Mouse (Mus musculus) spleen, embryonic (tissue): Measurements from ENCODE around the gene Rnf212b.

Experiments used
- CTCF ChIA-PET: fragments of 350-600 bp; sonication (Branson Sonifier 250); formaldehyde crosslinking; loops from one replicate; lab custom pipeline; 2022; lab: Charles Lee

Rnf212b gene

DNA sequence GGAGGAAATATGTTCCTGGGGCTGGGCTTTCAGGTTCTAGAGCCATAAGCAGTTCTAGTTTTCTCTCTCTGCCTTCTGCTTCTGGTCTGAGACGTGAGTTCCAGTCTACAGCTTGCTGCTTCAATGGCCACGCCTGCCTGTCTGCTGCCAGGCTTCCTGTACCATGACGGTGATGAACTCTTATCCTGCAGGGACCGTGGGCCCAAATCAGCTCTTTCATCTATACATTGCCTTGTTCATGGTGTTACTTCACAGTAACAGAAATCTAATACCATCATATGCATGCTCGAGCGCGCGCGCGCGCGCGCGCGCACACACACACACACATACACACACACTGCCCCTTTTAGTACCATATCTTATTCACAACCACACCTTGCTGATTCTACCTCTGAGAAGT lies 17.2 kb upstream of the Rnf212b start:
- CTCF ChIA-PET, result no interaction called here

DNA sequence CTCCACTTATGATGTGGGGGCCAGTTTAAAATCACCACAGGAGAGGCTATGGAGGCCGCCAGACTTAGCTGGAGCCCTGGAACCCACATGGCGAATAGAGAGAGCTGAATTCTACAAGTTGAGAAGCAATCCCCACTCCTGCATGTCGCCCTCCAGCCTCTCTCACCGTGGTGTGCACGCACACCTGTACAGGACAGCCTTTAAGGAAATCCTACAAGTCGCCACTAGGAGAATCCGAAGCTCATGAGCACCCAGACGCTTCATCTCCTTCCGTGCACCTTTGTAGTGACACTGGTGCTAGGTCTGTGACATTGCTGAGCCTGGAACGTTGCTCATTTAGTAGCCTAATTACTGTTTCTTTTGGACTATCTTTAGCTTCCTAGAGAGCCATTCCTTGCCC lies 14.3 kb upstream of the Rnf212b start:
- CTCF ChIA-PET, result no interaction called here

DNA sequence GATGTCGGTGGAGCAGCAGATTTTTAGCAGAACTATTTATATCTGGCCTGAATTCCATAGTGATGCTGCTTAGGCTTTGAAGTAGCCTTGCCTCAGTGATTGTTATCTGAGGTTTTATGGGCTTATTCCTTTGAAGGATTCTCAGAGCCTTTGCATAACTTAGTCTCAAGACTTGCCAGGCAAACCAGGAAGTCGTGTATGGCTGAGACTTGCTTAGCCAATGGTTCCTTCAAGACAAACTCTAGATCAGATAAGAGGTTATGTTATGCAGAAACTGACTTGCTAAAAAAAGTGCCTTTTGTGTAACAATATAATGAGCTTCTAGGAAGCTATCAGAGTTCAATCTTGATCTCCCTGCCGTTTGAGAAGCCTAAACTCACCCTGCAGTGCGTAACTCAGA lies 11.5 kb upstream of the Rnf212b start:
- CTCF ChIA-PET, result no interaction called here

DNA sequence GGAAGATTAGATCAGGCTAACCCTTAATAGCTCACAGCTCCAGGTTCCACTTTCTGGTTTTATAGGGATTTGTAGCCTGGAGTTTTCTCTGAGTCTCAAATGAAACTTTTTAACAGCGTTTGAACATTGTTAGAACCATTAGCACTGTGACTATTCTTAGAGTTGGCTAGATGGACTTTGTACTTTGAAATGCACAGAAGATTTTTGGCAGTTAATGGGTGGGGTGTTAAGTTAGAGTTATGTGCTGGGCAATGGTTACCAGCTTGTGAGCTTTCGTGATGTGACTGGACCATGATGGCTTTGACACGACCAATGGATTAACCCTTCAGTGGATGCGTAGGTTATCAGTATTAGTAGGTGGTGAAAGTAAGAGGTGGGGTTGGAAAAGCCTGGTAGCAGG lies 7.8 kb upstream of the Rnf212b start:
- CTCF ChIA-PET, result no interaction called here

DNA sequence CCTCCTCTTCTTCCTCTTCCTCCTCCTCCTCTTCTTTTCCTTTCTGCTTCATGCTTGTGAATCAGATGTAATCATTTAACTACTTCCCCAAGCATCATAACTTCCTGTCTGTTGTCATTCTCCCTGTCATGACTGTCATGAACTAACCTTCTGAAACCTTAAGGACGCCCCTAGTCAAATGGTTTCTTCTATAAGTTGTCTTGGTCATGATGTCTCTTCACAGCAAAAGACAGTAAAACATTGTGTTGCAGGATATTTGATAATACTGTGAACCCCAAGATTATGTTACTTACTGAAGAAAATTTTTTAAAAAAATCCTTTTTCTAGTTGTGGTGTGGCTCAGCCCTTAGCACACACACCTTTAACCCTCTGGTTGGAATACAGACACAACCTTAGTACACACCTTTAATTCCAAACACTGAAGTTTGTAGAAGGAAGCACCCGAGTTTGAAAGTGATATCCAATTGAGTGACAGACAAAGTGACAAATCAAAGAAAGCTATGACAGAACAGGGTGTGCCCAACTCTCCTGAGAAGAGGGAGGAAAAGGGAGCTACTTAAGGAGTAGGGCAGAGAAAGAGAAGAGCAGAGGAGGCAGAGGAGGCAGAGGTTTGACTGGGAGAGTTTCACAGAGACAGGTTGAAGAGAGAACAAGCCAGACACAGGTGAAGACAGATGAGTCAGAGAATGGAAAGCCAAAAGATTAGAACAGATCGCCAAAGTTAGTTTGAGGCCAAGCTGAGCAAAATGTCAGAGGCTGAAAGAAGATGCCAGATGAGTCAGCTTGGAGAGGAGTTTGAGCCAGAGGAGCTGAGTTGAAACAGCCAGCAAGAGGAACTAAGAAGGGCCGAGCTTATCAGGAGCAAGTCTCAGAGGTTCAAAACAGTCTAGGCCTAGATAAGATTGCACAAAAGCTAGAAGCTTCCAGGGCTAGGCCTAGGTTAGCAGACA lies 4.9 kb upstream of the Rnf212b start:
- CTCF ChIA-PET, result interaction anchor here (0.6 kb wide), 1 partner anchor 15 kb away, joined by 3 read pairs; no protein-coding TSS in a partner anchor

DNA sequence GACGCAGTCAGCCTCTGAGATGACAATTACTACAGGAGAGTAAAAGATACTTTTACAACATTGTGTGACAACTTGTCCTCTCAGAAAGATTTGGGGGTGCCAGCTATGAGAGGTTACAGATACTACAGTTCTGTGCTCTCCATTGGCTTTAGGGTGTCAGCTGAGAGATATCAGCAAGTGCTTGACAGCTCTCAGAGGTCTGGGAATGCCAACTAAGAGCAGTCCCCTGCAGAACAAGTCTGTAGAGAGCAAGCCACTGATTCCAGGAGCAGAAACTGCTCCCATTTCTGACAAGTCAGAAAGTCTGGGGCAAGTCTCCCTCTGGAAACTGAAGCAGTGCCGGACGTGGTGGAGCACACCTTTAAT lies 4.3 kb upstream of the Rnf212b start:
- CTCF ChIA-PET, result no interaction called here

DNA sequence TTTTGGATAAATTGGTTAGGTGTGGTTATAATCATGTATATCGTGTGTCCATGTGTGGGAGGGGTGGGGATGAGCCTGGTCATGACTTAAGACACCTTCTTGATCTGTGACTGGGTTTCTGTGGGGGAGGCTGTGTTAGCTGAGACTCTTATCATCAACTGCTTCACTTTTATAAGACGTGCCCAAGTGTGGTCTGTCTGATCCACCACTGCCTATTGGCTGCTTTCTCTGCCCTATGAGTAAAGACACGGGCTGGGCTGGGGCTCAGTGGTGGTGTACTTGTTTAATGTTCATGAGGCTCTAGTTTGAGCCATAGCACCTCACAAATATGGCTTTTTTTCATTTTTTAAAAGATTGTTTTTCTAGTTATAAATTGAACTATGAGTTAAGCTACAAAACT lies 1.8 kb downstream of the Rnf212b start:
- CTCF ChIA-PET, result no interaction called here

DNA sequence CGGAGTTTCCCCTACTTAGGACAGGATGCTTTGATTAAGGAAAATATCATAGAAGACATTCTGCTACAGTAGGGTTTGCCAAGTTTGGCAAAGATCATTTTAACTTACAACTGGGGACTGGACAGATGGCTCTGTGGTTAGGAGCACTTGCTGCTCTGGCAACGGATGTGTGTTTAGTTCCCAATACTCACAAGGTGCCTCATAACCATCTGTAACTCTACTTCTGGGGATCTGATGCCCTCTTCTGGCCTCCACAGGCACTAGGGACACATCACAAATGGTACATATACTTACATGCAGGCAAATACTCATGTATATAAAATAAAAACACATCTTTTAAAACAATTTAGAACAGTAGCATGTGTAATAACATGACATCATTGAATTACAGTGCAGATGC lies 3.9 kb downstream of the Rnf212b start:
- CTCF ChIA-PET, result no interaction called here

DNA sequence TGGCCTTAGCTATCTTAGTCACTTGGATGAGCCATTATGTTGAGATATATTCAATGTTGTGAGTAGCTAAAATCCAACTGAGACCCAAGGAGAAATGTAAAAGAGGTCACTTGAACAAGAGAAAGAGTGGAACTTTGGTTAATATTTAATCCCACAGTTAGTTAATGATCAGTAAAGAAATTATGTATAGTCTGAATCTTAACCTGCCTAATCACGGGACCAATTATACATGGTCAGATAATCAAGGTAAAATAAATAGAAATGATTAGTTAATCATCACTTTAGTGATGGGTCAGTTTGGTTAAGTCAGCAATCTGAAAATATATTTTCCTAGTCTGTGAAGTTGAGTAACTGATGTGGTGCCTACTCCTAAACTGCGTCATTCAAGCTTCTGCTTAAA lies 8.4 kb downstream of the Rnf212b start:
- CTCF ChIA-PET, result interaction anchor here (0.6 kb wide), 1 partner anchor 242 kb away, joined by 3 read pairs; no protein-coding TSS in a partner anchor

DNA sequence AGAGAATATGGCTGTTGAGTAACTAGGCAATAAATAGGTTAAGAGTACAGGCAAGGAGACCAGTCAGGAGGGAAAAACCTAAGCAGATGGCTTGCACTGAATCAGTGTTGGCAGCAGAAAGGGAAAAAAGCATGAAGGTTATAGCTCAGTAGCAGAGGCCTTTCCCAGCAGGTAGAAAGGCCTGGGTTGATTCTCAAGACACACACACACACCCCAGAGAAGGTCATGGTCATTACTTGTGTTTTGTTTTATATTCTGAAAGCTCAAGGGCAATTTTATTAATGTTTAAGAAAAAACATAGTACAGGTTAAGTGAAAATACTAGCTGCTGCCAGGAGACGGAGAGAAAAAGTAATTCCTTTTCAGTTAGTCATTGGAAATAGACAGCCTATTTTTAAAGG lies 9.8 kb downstream of the Rnf212b start:
- CTCF ChIA-PET, result no interaction called here

DNA sequence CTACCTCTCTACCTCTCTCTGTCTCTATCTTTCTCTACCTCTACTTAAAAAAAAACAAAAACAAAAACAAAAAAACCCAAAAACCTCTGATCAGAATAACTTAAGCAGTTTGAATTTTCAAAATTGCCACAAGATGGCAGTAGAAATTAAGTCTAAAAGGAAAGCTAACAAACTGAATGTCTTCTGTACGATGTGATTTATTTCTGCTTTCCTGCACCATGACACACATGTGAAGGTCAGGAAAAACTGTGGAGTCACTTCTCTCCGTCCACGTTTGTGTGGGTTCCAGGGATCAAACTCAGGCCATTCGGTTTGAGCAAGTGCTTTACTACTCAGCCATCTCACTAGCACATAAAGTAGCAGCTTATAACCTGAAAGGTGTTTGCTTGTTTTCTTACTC lies 29.5 kb downstream of the Rnf212b start:
- CTCF ChIA-PET, result interaction anchor here (0.6 to 0.7 kb wide), 3 partner anchors 96 to 346 kb away, joined by 3 to 15 read pairs (median 11); no protein-coding TSS in a partner anchor

DNA sequence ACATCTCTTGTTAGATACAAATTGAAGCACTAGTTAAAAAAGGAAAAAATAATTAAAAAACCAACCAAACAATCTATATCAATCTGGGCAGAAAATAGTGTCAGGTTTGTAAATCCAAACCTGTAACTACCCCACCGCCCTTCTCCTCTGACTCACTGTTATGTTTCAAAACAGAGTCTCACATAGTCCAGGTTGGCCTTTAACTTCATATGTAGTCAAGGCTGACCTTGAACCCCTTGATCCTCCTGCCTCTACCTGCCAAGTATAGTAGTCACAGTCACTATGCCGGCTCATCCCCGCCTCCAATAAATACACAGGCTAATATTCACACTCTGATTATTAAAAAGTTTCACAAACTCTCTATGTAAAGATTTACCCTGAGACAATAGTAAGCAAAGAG lies 41.8 kb downstream of the Rnf212b start:
- CTCF ChIA-PET, result no interaction called here

DNA sequence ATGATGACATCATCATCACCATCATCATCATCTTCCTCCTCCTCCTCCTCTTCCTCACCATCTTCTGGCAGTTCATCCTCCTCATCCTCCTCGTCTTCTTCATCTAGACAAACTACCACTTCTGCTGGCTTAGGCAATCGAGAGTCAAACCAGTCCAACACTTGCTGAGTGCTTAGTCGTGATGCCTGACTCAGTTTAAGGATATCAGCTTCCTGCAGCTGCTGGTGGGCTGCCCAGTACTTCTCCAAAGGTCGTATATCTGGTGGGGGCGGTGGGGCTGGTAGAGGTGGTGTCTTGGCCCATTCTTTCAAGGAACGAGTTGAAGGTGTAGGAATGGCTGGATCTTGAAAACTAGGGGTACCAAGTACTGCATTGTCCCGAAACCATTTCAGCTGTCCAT lies 42.8 kb downstream of the Rnf212b start:
- CTCF ChIA-PET, result no interaction called here

DNA sequence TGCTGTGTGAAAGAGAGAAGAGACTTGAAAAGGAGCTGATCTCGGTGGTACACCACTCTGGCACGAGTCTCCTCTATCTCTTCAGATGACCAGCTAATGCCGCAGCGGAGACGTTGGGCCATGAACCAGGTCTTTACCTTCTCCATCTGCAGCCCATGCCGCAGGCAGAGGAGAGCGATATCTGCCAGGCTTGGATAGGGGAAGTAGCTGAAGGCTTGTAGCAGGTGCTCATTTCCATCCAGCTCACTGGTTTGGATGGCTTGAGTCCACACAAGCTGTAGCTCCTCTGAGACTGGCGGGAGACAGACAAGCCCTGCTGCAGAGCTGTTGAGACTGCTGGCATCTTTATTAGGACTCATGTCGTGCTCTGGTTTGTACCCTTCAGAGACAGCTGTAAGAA lies 44.0 kb downstream of the Rnf212b start:
- CTCF ChIA-PET, result no interaction called here

DNA sequence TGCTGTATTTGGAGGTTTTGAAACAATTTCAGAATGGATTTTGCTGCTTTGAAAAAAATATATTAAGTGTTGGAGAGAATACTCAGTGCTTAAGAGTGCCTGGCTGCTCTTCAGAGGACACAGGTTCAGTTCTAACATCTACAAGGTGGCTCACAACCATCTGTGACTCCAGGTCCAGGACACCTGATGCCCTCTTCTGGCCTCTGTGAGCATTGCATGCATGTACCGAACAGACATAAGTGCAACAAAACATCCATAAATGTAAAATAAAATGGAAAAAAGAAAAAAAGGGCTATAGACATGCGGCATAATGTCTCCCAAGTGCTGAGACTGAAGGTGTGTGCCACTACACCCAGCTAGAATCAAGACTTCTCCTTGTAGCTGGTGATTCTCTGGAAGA lies 46.6 kb downstream of the Rnf212b start:
- CTCF ChIA-PET, result interaction anchor here (0.7 kb wide), 1 partner anchor 518 kb away, joined by 3 read pairs; no protein-coding TSS in a partner anchor

DNA sequence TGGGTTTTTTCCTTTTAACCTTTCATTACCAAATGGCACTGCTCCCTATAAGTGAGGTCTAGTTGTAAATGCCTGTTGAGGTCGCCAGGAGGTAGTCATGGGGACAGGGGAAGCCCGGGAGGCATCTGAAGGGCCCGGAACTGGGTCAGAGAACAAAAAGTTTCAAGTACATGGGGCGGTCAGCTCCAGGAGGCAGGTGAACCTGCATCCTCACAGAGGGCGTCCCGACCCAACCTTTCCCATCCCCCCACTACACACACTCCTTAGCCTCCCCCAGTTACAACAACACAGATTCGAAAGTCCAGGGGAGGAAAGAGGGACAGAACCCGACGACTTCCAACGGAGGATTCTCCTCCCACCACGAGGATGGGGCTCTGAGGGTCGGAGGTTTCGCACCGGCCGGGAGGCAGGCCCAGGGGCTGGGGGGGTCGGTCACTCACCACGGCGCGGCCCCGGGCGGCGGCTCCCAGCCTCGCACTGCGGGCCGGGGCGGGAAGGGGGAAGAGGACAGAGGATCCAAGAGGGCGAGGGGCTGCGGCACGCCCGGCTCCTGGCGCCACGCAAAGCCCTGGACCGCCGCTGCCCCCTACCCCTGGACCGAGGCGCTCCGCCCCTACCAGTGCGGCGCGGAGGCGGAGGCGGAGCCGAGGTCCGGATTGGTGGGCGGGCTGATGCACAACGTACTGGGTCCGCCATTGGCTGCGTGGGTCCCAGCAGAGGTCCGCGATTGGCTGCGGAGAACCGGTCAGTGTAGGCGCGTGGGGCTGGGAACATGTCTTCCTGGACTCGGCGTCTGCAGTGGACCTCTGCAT lies 49.8 kb downstream of the Rnf212b start:
- CTCF ChIA-PET, result no interaction called here

DNA sequence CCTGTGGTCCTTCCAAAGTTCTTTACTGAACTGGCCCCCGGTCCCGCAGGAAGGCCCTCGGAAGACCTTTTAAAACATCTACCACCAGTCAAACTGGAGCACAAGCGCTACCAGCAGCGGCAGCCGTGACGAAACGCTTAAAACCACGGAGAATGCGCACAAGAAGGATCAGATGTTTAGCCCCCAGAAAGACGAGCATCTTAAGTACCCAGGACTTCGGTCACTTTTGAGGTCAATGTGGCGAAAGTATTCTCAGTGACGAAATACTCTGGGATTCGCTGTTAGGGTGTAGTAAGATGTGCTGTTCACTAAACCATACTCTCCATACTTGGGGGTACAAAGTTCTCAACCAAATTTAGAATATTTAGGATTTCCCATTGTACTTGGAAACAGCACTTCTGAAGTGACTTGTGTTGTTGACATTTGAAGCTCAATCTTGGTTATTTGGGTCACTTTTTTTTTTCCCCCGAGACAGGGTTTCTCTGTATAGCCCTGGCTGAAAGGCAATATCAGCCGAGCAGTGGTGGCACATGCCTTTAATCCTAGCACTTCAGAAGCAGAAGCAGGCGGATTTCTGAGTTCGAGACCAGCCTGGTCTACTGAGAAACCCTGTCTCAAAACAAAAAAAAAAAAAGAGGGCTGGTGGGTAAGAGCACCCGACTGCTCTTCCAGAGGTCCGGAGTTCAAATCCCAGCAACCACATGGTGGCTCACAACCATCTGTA lies 50.5 kb downstream of the Rnf212b start:
- CTCF ChIA-PET, result no interaction called here

DNA sequence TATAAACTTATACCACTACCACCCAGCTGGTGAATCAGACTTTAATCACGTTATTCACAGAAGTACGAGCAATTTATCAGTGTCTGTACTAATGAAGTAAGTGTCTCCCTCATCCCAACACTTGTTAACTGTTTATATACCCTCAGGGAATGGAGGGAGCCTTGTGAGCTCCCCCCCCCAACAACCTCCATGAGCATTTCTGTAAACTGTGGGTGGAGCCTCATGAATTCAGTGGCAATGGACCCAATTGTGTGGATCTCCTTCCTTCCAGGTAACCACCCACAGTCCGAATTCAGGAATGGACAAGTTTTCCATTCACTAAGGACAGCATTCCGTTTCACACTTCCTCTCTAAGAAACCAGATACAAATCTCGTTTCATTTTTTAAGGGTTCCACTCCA lies 51.7 kb downstream of the Rnf212b start:
- CTCF ChIA-PET, result interaction anchor here (0.6 kb wide), 1 partner anchor 28 kb away, joined by 3 read pairs; no protein-coding TSS in a partner anchor

DNA sequence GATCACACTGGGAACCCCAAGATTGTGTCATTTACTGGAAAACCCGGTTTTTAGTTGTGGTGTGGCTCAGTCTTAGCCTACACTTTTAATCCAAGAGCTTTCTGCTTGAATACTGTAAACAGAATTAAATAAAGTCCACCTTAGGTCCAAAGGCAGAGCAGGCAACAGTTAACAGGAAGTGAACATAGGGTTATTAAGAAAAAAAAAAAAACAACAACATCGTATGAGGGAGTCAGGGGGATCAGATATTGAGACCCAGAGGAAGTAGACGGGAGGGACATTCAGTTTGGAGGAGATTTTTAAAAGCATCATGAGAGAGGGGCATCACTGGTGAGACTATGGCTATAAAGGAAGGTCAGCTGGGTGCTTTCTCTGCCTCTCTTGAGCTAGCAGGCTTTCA lies 52.3 kb downstream of the Rnf212b start:
- CTCF ChIA-PET, result no interaction called here

DNA sequence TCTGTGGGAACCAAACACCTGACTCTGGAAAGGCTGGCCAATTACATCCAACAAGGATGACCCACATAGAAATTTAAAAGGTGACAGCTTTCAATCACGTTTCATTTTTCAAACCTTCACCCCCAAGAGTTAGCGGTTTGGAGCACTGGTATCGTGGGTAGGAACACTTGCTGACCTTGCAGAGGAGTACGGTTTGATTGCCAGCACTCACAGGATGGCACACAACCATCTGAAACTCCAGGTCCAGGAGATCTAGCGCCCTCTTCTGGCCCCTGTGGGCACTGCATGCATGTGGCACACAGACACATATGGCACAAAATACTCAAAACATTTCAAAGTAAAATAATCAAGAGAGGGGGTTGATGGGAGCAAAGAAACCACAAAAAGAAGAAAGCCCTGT lies 53.0 kb downstream of the Rnf212b start:
- CTCF ChIA-PET, result no interaction called here

DNA sequence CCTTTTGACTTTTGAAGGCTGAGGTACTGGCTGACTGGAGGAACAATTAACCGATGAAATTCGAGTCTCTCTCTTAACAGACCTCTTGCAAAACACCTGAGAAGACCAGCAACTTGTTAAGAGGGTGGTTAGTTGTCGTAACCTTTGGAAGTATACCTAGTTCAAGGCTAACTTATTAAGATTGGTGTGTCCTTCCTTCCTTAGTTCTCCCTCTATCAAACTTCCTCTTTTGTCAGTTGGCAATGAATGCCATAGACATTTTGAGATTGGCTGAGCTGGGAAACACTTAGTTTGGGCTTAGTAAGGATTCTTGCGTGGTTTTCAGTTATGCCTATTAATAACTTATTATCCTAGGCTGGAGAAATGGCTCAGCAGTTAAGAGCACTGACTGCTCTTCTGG lies 54.1 kb downstream of the Rnf212b start:
- CTCF ChIA-PET, result interaction anchor here (0.7 kb wide), 1 partner anchor 154 kb away, joined by 6 read pairs; no protein-coding TSS in a partner anchor

DNA sequence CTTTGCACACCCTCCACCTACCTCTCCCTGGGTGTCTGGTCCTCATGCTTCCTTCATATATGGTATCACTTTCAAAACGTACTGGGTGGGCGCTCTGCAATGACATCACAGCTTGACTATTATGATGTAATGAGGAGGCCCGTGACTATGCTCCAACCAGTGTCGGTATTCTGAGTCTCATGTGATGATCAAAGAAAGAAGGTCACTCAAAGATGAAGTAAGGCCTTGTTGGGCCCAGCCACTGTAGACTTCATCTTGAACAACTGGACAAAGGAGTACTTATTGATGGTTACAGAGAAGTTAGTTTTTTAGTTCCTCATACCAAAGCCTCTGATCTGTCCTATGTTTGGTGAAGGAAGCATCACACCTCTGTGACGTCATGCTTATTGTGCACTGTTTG lies 56.9 kb downstream of the Rnf212b start, which contains the start of gene Homez:
Gene Homez, minus strand, starts transcription at position 101 of the 400 bp plus-strand sequence.
- CTCF ChIA-PET, result no interaction called here
